Mouse (Mus musculus) cerebellum, adult 11 months (tissue): Measurements from ENCODE around the gene Gm813.
"Not testable (repeated sequence)": the region's sequence is repeated elsewhere in the genome, so short reads cannot be mapped to it uniquely, and the experiment has no call there.

ENCODE experiments used
- DNase-seq: peaks from one replicate; pipeline ENCODE4 v3.0.0; 2022

Gm813 gene

DNA sequence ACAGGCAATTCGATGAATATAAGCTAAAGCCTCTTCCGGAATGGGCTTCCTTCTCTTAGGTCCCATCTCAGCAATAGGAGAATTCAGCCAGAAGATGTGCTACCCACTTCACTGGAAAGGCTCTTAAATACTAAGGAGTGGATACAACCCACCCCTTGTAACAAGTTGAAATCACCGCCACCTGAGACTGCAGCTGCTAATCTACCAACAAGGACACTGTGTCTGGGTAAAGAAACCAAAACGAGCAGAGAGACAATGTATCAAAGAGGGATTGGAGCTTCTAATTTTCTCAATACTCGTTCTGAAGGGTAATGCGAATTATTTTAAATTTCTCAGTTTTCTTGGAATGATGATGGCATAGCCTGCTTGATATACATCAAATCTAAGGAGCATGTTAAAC is at the start of gene Gm813:
TSS of gene Gm813 (minus strand) at position 101 of the 400 bp plus-strand sequence.
- no peak for DNase-seq

DNA sequence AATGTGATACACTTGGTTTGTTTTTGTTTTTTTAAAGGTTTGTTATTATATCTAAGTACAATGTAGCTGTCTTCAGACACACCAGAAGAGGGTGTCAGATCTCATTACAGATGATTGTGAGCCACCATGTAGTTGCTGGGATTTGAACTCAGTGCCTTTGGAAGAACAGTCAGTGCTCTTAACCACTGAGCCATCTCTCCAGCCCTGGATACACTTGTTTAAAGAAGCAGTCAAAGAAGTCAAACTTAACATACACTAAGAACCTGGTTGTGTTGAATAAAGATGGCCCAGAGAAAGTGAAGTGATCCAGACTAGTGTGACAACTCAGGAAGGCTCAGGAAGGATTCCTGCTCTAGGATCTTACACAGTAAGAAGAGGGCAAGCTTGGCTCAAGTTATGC is 48.4 kb upstream of the Gm813 start:
- DNase-seq, result not testable (repeated sequence)

- no peak for DNase-seq
Observed at GRCm38 (mm10) chr16:58663816-58664215, 47.0 kb upstream of the Gm813 start.

- no peak for DNase-seq
Observed at GRCm38 (mm10) chr16:58663021-58663420, 46.2 kb upstream of the Gm813 start.

DNA sequence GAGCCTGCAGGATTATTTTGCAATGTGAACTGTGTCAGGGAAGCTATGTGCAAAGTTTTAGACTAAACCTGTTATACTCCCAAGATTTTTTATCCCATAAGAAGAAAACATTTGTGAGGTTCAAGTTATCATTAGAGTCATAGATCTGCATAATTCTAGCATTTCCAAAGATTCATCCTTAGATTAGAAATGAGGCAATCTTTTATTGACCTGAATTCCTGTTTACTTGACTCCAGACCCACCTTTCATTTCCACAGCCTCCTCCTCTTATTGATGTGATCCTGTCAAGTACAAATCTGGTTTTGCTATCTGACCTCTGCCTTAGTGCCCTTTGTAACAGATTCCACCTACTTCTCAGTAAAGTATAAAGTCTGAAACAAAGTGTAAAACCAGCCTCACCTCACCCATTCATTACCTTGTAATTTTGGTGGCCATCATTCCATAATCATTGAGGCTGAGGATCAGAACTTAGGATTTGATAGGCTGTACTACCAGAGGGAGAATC is 45.6 kb upstream of the Gm813 start:
- no peak for DNase-seq

GRCm38 (mm10) chr16:58661826-58662225 is 45.0 kb upstream of the Gm813 start:
- DNase-seq, result no peak

- no peak for DNase-seq
Observed at GRCm38 (mm10) chr16:58658668-58659067, 41.9 kb upstream of the Gm813 start.

DNA sequence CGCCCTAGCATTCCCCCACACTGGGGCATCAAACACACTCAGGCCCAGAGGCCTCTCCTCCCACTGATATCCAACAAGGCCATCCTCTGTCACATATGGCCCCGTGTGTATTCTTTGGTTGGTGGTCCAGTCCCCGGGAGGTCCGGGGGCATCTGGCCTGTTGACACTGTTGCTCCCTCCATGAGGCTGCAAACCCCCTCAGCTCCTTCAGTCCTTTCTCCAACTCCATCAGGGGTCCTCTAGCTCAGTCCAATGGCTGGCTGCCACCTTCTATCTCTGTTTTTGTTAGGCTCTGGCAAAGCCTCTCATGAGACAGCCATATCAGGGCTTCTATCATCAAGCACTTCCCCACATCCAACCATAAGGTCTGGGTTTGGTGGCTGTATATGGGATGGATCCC is 39.7 kb upstream of the Gm813 start:
- DNase-seq, result no peak

DNA sequence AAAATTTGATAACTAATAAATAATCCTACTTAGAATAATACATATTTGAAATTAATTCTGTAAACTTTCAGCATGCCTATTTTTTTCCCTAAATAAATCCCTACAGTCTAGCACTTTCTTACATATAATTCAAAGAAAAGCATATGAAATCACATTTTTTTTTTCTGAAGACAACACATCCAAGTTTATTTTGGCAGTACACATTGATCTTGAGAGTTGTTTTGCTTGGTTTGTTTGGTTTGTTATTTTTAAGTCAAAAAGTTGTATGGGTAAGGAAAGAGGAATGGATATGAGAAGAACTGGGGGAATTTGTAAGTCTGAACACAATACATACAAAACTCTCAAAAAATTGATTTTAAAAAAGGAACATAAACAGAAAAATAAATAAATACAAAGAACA is 39.0 kb upstream of the Gm813 start:
- DNase-seq, result no peak

DNA sequence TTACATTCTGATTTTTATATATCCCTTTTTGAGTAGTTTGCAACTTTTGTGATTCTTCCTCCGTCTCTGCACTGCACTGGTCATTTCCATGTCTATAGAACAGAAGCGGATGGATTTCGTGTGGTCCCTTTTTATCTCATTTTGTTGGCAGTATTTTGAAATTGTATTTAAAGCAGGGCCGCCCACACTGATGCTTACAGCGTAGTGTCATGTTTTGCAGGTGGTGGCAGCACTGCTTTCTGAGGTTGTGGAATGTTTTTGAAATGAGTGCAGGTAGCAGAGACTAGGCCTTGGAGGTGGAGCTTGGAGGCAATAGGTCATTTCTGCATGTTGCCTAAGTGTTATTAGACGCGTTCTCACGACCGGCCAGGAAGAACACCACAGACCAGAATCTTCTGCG is 33.2 kb upstream of the Gm813 start:
- no peak for DNase-seq

GRCm38 (mm10) chr16:58638689-58639175 is 22.0 kb upstream of the Gm813 start, which contains the start of gene E330017A01Rik:
E330017A01Rik (minus strand) TSS chr16:58638739.
- no peak for DNase-seq

DNA sequence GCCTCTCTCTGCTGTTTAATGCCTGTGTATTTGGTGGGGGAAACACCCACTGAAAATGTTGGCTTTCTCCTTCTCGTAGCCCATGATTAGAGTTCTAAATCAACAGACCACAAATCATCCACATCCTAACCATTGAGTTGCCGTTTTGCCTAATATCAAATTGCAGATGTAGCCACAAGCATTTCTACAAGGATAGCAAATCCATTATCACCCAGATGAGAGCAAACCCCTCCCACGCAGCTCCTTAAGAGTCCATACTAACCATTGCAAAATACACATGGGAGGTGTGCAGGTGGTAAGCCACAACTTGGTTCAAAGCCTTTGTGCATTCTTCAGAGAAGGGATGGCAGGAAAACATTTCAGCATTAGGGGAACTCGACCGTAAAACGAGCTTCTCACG is 21.2 kb upstream of the Gm813 start:
- DNase-seq, result no peak

DNA sequence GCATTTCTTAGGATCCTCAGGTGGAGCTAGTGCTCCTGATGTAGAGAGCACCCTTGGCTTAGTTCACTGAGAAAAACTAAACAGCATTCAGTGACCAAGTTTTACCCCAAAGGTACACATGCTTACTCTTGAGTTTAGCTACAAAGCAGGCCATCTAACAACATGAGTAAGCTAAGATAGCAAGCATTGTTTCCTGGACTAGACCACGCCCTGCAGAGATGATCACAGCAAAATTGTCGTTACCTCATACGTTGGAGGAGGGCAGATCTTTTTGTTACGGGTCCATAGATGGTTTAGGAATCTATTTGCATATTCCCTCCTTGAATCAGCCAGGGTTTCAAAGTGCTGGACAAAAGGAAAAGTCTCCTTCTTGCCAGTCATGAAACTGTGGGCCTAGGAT is 20.7 kb upstream of the Gm813 start:
- no peak for DNase-seq

DNA sequence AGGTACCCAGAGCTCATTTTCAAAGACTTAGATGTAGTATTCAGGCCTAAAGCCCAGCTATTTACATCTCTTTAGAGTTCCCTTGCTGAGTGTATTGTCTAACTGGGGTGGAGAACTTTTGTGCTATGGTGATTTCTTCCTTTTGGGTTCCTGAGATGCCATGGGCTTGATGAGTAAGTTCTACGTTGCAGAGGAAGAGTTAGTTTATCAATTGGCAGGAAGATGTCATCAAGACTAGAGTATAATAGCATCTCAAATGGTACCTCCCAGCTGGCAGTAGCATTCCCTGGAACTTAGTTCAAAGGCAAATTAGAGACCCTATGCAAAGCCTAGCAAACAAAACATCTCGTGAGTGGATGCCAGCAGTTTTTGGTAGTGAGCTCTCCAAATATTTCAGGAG is 19.1 kb upstream of the Gm813 start:
- no peak for DNase-seq

GRCm38 (mm10) chr16:58629736-58630135 is 13.0 kb upstream of the Gm813 start:
- DNase-seq, result no peak

GRCm38 (mm10) chr16:58628968-58629367 is 12.2 kb upstream of the Gm813 start:
- no peak for DNase-seq

- DNase-seq, result no peak
Observed at GRCm38 (mm10) chr16:58628336-58628680, 11.5 kb upstream of the Gm813 start.

DNA sequence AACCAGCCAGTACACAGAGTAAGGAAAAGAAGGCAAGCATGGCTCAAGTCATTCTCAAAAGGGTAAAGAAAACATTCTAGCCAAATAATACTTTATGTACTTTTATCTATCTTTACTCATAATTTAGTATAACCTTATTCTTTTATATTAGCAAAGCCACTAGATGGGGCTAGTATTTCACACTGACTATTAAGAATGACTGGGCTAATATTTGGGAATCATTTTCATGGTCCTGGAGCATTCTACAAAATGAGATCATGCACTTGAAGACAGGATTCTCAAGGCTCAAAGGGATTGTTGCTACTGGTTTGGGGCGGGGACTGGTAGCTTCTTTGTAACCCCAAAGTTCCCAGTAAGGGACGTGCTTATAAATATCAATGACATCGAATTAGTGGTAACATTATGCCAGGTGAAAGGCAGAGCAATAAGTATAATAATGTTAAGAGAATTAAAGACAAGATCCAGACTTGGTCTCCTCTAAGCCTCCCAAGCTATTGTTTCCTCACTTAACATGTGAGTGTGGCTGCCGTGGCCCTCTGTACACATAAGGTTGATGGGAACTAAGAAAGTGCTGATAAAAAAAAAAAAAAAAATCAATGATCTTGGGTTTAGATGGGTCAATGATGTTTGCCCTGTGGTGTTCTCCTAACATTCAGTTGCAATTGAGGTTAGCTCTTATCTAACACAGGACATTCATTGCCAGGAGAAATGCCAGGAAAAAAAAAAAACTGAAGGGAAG is 11.0 kb upstream of the Gm813 start:
- DNase-seq, result no peak

DNA sequence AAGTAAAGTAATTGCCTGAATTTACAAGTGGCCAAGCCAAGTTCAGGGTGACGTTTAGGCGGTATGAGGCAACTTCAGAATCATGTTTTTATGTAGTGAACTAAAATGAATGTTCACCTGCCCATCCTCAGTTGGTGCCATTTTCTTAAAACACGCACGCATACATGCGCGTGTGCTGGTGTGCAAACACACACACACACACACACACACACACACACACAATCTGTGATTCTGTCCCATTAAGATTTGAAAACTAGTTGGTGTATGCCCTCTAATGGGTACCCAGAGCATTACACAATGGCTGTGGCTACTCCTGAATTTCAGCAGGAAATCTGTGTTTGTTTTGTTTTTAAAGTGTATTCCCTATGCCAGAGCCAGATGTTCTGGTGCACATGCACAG is 7.2 kb upstream of the Gm813 start:
- DNase-seq, result no peak

- no peak for DNase-seq
Observed at GRCm38 (mm10) chr16:58623114-58623513, 6.3 kb upstream of the Gm813 start.

GRCm38 (mm10) chr16:58622377-58622776 is 5.6 kb upstream of the Gm813 start:
- no peak for DNase-seq

DNA sequence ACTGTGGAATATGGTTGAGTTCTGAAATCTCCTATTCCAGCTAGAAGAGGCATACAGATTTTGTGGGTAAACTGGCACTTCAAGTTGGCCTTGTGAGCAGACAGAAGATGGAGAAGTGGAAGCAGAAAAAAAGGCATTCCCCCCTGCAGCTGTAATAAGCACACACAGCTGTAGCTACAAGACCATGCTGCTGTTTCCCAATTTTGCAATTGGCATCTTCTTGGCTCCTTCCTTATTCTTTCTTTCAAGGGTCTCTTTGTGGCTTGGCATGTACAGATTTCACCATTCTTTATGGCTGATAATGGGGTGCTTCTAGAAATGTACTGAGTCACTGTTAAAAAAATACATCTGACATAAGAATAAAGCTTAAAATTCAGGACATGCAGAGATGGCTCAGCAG is 568 bp upstream of the Gm813 start:
- no peak for DNase-seq

DNA sequence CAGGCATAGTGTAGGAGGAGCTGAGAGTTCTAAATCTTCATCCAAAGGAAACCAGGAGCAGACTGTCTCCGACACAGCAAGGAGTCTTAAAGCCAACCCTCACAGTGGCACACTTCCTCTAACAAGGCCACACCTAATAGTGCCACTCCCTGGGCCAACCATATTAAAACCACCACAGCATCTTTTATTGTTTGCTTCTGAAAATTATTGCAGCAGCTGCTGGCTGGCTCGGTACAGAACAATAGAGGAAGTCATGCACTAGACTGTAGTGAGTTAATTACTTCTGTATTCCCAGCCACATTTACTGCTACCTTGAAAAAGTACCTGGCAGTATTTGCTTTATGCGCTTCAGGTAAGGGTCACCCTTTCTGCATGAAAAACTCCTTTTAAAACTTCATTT is 3.8 kb downstream of the Gm813 start:
- DNase-seq, result no peak

DNA sequence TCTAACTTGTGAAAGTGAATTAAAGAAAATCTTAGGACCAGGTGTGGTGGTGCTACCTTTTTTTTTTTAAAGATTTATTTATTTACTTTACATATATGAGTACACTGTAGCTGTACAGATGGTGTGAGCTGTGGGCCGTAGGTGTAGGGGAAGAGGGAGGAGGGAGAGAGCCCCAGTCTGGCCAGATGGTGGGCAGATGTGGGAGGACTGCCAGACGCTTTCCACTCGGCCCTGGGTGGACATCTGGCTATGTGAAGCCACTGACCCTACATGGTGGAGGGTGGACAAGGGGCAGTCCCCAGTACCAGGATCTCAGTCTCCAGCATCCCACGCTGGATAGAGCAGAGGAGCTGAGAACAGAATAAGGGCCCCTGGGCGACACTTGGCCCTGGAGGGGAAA is 9.7 kb downstream of the Gm813 start:
- DNase-seq, result no peak

- DNase-seq, result no peak
Observed at GRCm38 (mm10) chr16:58604680-58605079, 12.1 kb downstream of the Gm813 start.
